Mouse (Mus musculus) T-helper 1 cell (primary cell): ENCODE results near the gene Spx.

Source experiments
- in situ Hi-C: fragments of 300-600 bp; cut with MboI, MseI; formaldehyde crosslinking; loops from one replicate; pipeline ENCODE4 v1.15.1; 2025; ENCODE audit warnings: high pct_unique_total_duplicates

The Spx gene

GRCm38 (mm10) chr6:142412906-142413491 lies at the start of gene Spx:
Spx (plus strand) TSS chr6:142413441.
- in situ Hi-C loops, result no loop called here

- in situ Hi-C loops, result no loop called here
Observed at GRCm38 (mm10) chr6:142365742-142366472, 47.3 kb upstream of the Spx start.

- in situ Hi-C loops, result no loop called here
Observed at GRCm38 (mm10) chr6:142366473-142367018, 46.7 kb upstream of the Spx start.

- in situ Hi-C loops, result no loop called here
Observed at GRCm38 (mm10) chr6:142367565-142367964, 45.7 kb upstream of the Spx start.

- in situ Hi-C loops, result no loop called here
Observed at GRCm38 (mm10) chr6:142369568-142369967, 43.7 kb upstream of the Spx start.

GRCm38 (mm10) chr6:142377081-142377480 lies 36.2 kb upstream of the Spx start:
- in situ Hi-C loops, result no loop called here

GRCm38 (mm10) chr6:142378576-142379330 lies 34.5 kb upstream of the Spx start:
- in situ Hi-C loops, result no loop called here

GRCm38 (mm10) chr6:142379961-142380360 lies 33.3 kb upstream of the Spx start:
- in situ Hi-C loops, result no loop called here

- in situ Hi-C loops, result no loop called here
Observed at GRCm38 (mm10) chr6:142381615-142382014, 31.6 kb upstream of the Spx start.

- in situ Hi-C loops, result no loop called here
Observed at GRCm38 (mm10) chr6:142384521-142384920, 28.7 kb upstream of the Spx start.

- in situ Hi-C loops, result loop anchor here (5.0 kb wide), 1 partner anchor 44 kb away; no protein-coding TSS in a partner anchor
Observed at GRCm38 (mm10) chr6:142386285-142387010, 26.8 kb upstream of the Spx start.

- in situ Hi-C loops, result loop anchor here (5.0 kb wide), 1 partner anchor 45 kb away; no protein-coding TSS in a partner anchor
Observed at GRCm38 (mm10) chr6:142387011-142387754, 26.1 kb upstream of the Spx start, which contains the start of the genes Recql and Golt1b. Recql (minus strand) TSS chr6:142387087. Golt1b (plus strand) TSS chr6:142387221.

GRCm38 (mm10) chr6:142387755-142388271 lies 25.4 kb upstream of the Spx start:
- in situ Hi-C loops, result loop anchor here (5.0 kb wide), 1 partner anchor 46 kb away; no protein-coding TSS in a partner anchor

GRCm38 (mm10) chr6:142389101-142389500 lies 24.1 kb upstream of the Spx start:
- in situ Hi-C loops, result loop anchor here (5.0 kb wide), 1 partner anchor 47 kb away; no protein-coding TSS in a partner anchor

- in situ Hi-C loops, result no loop called here
Observed at GRCm38 (mm10) chr6:142392312-142392711, 20.9 kb upstream of the Spx start.

GRCm38 (mm10) chr6:142394669-142395068 lies 18.6 kb upstream of the Spx start:
- in situ Hi-C loops, result no loop called here

GRCm38 (mm10) chr6:142395756-142396155 lies 17.5 kb upstream of the Spx start:
- in situ Hi-C loops, result no loop called here

- in situ Hi-C loops, result no loop called here
Observed at GRCm38 (mm10) chr6:142411140-142411539, 2.1 kb upstream of the Spx start.

GRCm38 (mm10) chr6:142413845-142414244 lies 604 bp downstream of the Spx start:
- in situ Hi-C loops, result no loop called here

- in situ Hi-C loops, result no loop called here
Observed at GRCm38 (mm10) chr6:142414597-142414996, 1.4 kb downstream of the Spx start.
